8 mouse cellular contexts compared by ENCODE assay signal in genomic region chr4:44756134-44756951, GRCm38 (mm10). TPM values are rescaled to one million over a fixed set of nuclear protein-coding genes. Genes with fewer than 3 reads are reported as not detected.
DNase-seq lines count a peak whose midpoint lies in the region; ATAC-seq and TF ChIP-seq lines count a peak whose summit lies in the region.

No protein-coding gene starts in this region.

- H3K36me3 ChIP-seq in G1E (replicated peaks): peaks cover 7% of the 10 kb centered on the region
- no peaks in the 10 kb centered on the region for H3K36me3 ChIP-seq in forebrain, embryonic 16.5 days (ENCODE audit: control insufficient read depth, insufficient read depth)
- no peaks in the 10 kb centered on the region for H3K36me3 ChIP-seq in lung, embryonic 14.5 days (ENCODE audit: insufficient read depth)
- no peaks in the 10 kb centered on the region for H3K36me3 ChIP-seq in thymus, adult 2 months (ENCODE audit: control insufficient read depth, insufficient read depth, low read length)

- H3K4me1 ChIP-seq in G1E (ENCODE audit: insufficient read depth, low read depth, low read length): peaks cover 16% of the 10 kb centered on the region
- H3K4me1 ChIP-seq in forebrain, embryonic 16.5 days (replicated peaks; ENCODE audit: control insufficient read depth, insufficient read depth, low read length): peaks cover 13% of the 10 kb centered on the region
- 0 out of 2 replicates have a peak, but pooled peaks cover 4% of the 10 kb centered on the region for H3K4me1 ChIP-seq in lung, embryonic 14.5 days (ENCODE audit: insufficient read depth)
- H3K4me1 ChIP-seq in olfactory bulb, adult 2 months (ENCODE audit: control insufficient read depth, insufficient read depth, low read length): no peaks in the 10 kb centered on the region; the same call in 1 of the 2 replicates
- H3K4me1 ChIP-seq in thymus, adult 2 months (replicated peaks; ENCODE audit: control insufficient read depth, insufficient read depth, low read length): peaks cover 5% of the 10 kb centered on the region

- peak overlapping the region; percentile 89 for H3K27ac ChIP-seq in forebrain, embryonic 16.5 days (ENCODE audit: low read length)
- H3K27ac ChIP-seq in layer of hippocampus, adult 2 months: peak overlapping the region; percentile 95
- H3K27ac ChIP-seq in lung, embryonic 14.5 days (ENCODE audit: low read depth): peak overlapping the region; percentile 92
- peak overlapping the region; percentile 79 for H3K27ac ChIP-seq in olfactory bulb, adult 2 months (ENCODE audit: insufficient read depth, low read depth, low read length)
- H3K27ac ChIP-seq in thymus, adult 2 months (ENCODE audit: control insufficient read depth, insufficient read depth, low read length): peak overlapping the region; percentile 39; the same call in 1 of the 2 replicates

- TF ChIP-seq POLR2A in olfactory bulb, adult 2 months (IDR thresholded peaks at IDR 0.05; ENCODE audit: insufficient read depth, low read depth, low read length): peak; percentile 68; the same call in 1 of the 2 replicates
- peak; percentile 87 for TF ChIP-seq POLR2A in thymus, adult 2 months (IDR thresholded peaks at IDR 0.05; ENCODE audit: control insufficient read depth, extremely low read depth, insufficient read depth, low read length, poor library complexity)

- H3K4me3 ChIP-seq in G1E (ENCODE audit: low read depth, low read length): peak overlapping the region; percentile 100
- H3K4me3 ChIP-seq in forebrain, embryonic 16.5 days (replicated peaks; ENCODE audit: low read length): peak overlapping the region; percentile 92
- peak overlapping the region; percentile 77 for H3K4me3 ChIP-seq in layer of hippocampus, adult 2 months
- H3K4me3 ChIP-seq in lung, embryonic 14.5 days (ENCODE audit: low read depth, low read length): peak overlapping the region; percentile 84
- H3K4me3 ChIP-seq in olfactory bulb, adult 2 months (ENCODE audit: insufficient read depth, low read depth, low read length): peak overlapping the region; percentile 98
- peak overlapping the region; percentile 77 for H3K4me3 ChIP-seq in thymus, adult 2 months (ENCODE audit: control insufficient read depth, insufficient read depth, low read length)

- no peaks in the 10 kb centered on the region for H3K9me3 ChIP-seq in G1E (replicated peaks)
- H3K9me3 ChIP-seq in forebrain, embryonic 16.5 days (ENCODE audit: control insufficient read depth, low read length): no peaks in the 10 kb centered on the region
- no peaks in the 10 kb centered on the region for H3K9me3 ChIP-seq in lung, embryonic 14.5 days (ENCODE audit: low read depth, low read length)

- peak; percentile 82 for DNase-seq in G1E (ENCODE audit: low spot score)
- DNase-seq in cerebellum, adult 18-20 months: peak; percentile 89 to 95
- DNase-seq in heart, postnatal 36 days: peak; percentile 86 to 92
- peak; percentile 88 to 95 for DNase-seq in layer of hippocampus, adult 2 months (ENCODE audit: low spot score in 2 of 2)
- DNase-seq in lung, embryonic 14.5 days: peak; percentile 97
- DNase-seq in thymus, adult 2 months: peak; percentile 90

- ATAC-seq in G1E (ENCODE audit: extremely low read depth, insufficient number of reproducible peaks, low FRiP score, poor library complexity, severe bottlenecking): peak; percentile 92
- peak; percentile 98 for ATAC-seq in forebrain, embryonic 16.5 days
- peak; percentile 99 for ATAC-seq in lung, embryonic 14.5 days (ENCODE audit: insufficient read depth)

- peak overlapping the region; percentile 94 for H3K9ac ChIP-seq in forebrain, embryonic 16.5 days (replicated peaks; ENCODE audit: low read depth, low read length)
- H3K9ac ChIP-seq in lung, embryonic 14.5 days: peak overlapping the region; percentile 93

- TF ChIP-seq CTCF in G1E (IDR thresholded peaks at IDR 0.05; ENCODE audit: low read depth, low read length): no peak
- peak; percentile 49 for TF ChIP-seq CTCF in layer of hippocampus, adult 2 months (conservative IDR thresholded peaks at IDR 0.05)
- peak; percentile 27 for TF ChIP-seq CTCF in lung, embryonic 14.5 days (IDR thresholded peaks at IDR 0.05; ENCODE audit: low read depth)
- TF ChIP-seq CTCF in olfactory bulb, adult 2 months (IDR thresholded peaks at IDR 0.05; ENCODE audit: insufficient read depth, low read depth, low read length): no peak
- peak; percentile 55; the same call in 1 of the 2 replicates for TF ChIP-seq CTCF in thymus, adult 2 months (IDR thresholded peaks at IDR 0.05; ENCODE audit: borderline replicate concordance, control insufficient read depth, extremely low read depth, insufficient read depth, low read length, poor library complexity)

- under 1% methylated on average over 60 of the region's 60 CpGs for WGBS in forebrain, embryonic 16.5 days
- under 1% methylated on average over 58 of the region's 60 CpGs for WGBS in lung, embryonic 14.5 days
- WGBS in olfactory bulb, adult 2 months: under 1% methylated on average over 60 of the region's 60 CpGs
- WGBS in thymus, adult 2 months: under 1% methylated on average over 60 of the region's 60 CpGs

- peak overlapping the region; percentile 90 for H3K4me2 ChIP-seq in forebrain, embryonic 16.5 days (ENCODE audit: low read length)
- H3K4me2 ChIP-seq in lung, embryonic 14.5 days: peak overlapping the region; percentile 71

- peaks cover 10% of the 10 kb centered on the region for H3K27me3 ChIP-seq in G1E (ENCODE audit: insufficient read depth, low read length)
- no peaks in the 10 kb centered on the region for H3K27me3 ChIP-seq in forebrain, embryonic 16.5 days (replicated peaks; ENCODE audit: control insufficient read depth, insufficient read depth, low read length)
- H3K27me3 ChIP-seq in lung, embryonic 14.5 days (ENCODE audit: insufficient read depth, low read length): no peaks in the 10 kb centered on the region
- no peaks in the 10 kb centered on the region for H3K27me3 ChIP-seq in thymus, adult 2 months (ENCODE audit: control insufficient read depth, insufficient read depth, low read length)

- intact Hi-C loops in heart, postnatal 36 days (cut with DNase I): loop anchor here (5.0 to 10.0 kb wide), 5 partner anchors 131 to 648 kb away; partner anchors contain the start of genes Slc25a51 and Tomm5

RNA-seq across cellular contexts. Expression of gene Zcchc7, which starts 0.7 kb away (rescaled TPM):
- 59.9 and 61.3 TPM in 2 replicates for total RNA-seq in G1E (2014; fragmentation: Nextera tagmentation)
- 67.7 and 129 TPM in 2 replicates for total RNA-seq in G1E (2017)
- 26.3 and 28.6 TPM in 2 replicates for polyA plus RNA-seq in G1E (2012)
- 43.7 and 44.4 TPM in 2 replicates for polyA plus RNA-seq in forebrain, embryonic 16.5 days (2015; fragmentation: Nextera tagmentation; extraction: Ambion mirVana)
- 10 to 100 TPM; 13.8 to 14.3 TPM for total RNA-seq in heart, postnatal 36 days (2021)
- 10 to 100 TPM; 72.4 to 80.1 TPM for total RNA-seq in layer of hippocampus, adult 2 months (2021)
- polyA plus RNA-seq in lung, embryonic 14.5 days (2014; fragmentation: Nextera tagmentation; extraction: Ambion mirVana): 33.1 and 36.4 TPM in 2 replicates
- not detected in 2 replicates for polyA plus RNA-seq in olfactory bulb, adult 2 months (2012; ENCODE audit: insufficient read depth, insufficient read length, low replicate concordance, missing spikeins)
- polyA plus RNA-seq in thymus, adult 2 months (2012; rRNA removed): 13.3 and 17.4 TPM in 2 replicates

RNA-seq across cellular contexts. Expression of gene Pax5, which starts 46.1 kb away (rescaled TPM):
- total RNA-seq in G1E (2014; fragmentation: Nextera tagmentation) (not detected in 2 replicates), G1E (2017) (0.06 and 0.22 TPM in 2 replicates)
- not detected in 2 replicates for polyA plus RNA-seq in G1E (2012)
- 0.34 and 1.2 TPM in 2 replicates for polyA plus RNA-seq in forebrain, embryonic 16.5 days (2015; fragmentation: Nextera tagmentation; extraction: Ambion mirVana)
- under 1 TPM; 0.72 to 0.73 TPM for total RNA-seq in heart, postnatal 36 days (2021)
- under 1 TPM; 0.10 to 0.38 TPM for total RNA-seq in layer of hippocampus, adult 2 months (2021)
- not detected in 2 replicates for polyA plus RNA-seq in lung, embryonic 14.5 days (2014; fragmentation: Nextera tagmentation; extraction: Ambion mirVana)
- polyA plus RNA-seq in olfactory bulb, adult 2 months (2012; ENCODE audit: insufficient read depth, insufficient read length, low replicate concordance, missing spikeins): not detected in 2 replicates
- 2.7 and 4.0 TPM in 2 replicates for polyA plus RNA-seq in thymus, adult 2 months (2012; rRNA removed)

Comparison
In these comparisons a context has a peak if more than half of its experiments do, and no peak if none do; other contexts are left out.
1. Peak in every context shown above with its lines: DNase-seq, ATAC-seq, H3K4me3 ChIP-seq and H3K27ac ChIP-seq.
2. CTCF ChIP-seq: peak in layer of hippocampus, adult 2 months (single experiment), lung, embryonic 14.5 days (single experiment) and thymus, adult 2 months (single experiment); none in G1E (single experiment) and olfactory bulb, adult 2 months (single experiment).
3. H3K27ac ChIP-seq: peak in every context shown above with its lines; median percentile 95 in layer of hippocampus, adult 2 months; 92 in lung, embryonic 14.5 days; 89 in forebrain, embryonic 16.5 days; 79 in olfactory bulb, adult 2 months; 39 in thymus, adult 2 months.